Mouse (Mus musculus) cerebellum, adult 2 months (tissue): ENCODE measurements around the gene Dnajc8.

Experiments
- CTCF ChIP-seq: fragments of 200-500 bp; IDR thresholded peaks from 2 replicates; pipeline ENCODE4 v1.5.1; 2011; ENCODE audit warnings: low read depth, mild to moderate bottlenecking, control low read depth, low read length, moderate library complexity, borderline replicate concordance; ENCODE audit not compliant: insufficient read depth
- POLR2A ChIP-seq: fragments of 200-500 bp; IDR thresholded peaks from 2 replicates; pipeline ENCODE4 v1.6.1; 2011; ENCODE audit warnings: low read length, control low read depth, borderline replicate concordance; ENCODE audit not compliant: insufficient read depth

GRCm38 (mm10) chr4:132513395-132514273 lies 21.7 kb upstream of the Dnajc8 start:
- TF ChIP-seq CTCF (no peak), POLR2A (no peak)
